Mouse (Mus musculus) spleen, embryonic (tissue): Measurements from ENCODE around the gene Adamts18.

Experiments
- CTCF ChIA-PET: fragments of 350-600 bp; sonication (Branson Sonifier 250); formaldehyde crosslinking; loops from one replicate; lab custom pipeline; 2022; lab: Charles Lee

Adamts18 gene

GRCm38 (mm10) chr8:113755866-113756265, 92.7 kb downstream of the Adamts18 start:
- CTCF ChIA-PET, result no interaction called here

DNA sequence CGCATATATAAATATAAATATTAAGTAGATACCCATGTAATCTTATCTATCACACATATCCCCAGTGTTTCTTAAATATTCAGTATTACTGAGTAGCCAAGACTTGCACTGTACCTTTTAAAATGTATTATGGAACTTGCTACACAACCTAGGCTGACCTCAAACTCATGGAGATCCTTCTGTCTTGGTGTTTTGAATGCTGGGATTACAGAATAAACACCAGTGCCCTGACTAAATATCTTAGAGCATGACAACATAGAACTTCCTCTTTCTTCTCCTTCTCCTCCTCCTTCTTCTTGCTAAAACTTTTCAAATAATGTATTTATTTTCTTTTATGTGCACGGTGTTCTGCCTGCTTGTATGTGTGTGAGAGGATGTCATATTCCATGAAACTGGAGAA, 95.4 kb downstream of the Adamts18 start:
- CTCF ChIA-PET, result no interaction called here

DNA sequence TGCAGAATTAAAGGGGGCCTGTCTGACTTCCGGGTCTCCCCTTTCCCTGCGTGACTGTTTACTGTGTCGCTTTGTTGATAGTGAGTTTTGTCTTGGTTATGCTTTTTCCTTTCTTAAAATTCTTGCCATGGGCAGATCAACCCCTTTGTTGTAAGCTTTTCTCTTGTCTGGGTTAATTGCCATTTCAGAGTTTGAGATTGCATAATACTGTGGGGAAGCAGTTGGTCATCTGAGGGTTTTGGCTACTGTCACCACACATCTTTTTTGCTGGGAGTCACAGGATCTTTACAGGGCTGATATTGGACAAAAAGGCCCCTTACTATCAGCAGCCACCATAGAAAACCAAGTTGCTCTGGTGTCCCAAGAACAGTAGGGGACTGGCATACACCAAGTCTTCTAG, 96.2 kb downstream of the Adamts18 start:
- CTCF ChIA-PET, result no interaction called here

- CTCF ChIA-PET, result no interaction called here
Measured at GRCm38 (mm10) chr8:113735496-113736060, 113.0 kb downstream of the Adamts18 start.

GRCm38 (mm10) chr8:113725331-113725730, 123.2 kb downstream of the Adamts18 start:
- CTCF ChIA-PET, result no interaction called here

GRCm38 (mm10) chr8:113723873-113724538, 124.5 kb downstream of the Adamts18 start:
- CTCF ChIA-PET, result no interaction called here

- CTCF ChIA-PET, result no interaction called here
Measured at GRCm38 (mm10) chr8:113721459-113721858, 127.1 kb downstream of the Adamts18 start.

- CTCF ChIA-PET, result no interaction called here
Measured at GRCm38 (mm10) chr8:113704968-113705367, 143.6 kb downstream of the Adamts18 start.

GRCm38 (mm10) chr8:113691622-113692343, 156.8 kb downstream of the Adamts18 start:
- CTCF ChIA-PET, result no interaction called here

- CTCF ChIA-PET, result no interaction called here
Measured at GRCm38 (mm10) chr8:113688543-113688915, 160.0 kb downstream of the Adamts18 start.

DNA sequence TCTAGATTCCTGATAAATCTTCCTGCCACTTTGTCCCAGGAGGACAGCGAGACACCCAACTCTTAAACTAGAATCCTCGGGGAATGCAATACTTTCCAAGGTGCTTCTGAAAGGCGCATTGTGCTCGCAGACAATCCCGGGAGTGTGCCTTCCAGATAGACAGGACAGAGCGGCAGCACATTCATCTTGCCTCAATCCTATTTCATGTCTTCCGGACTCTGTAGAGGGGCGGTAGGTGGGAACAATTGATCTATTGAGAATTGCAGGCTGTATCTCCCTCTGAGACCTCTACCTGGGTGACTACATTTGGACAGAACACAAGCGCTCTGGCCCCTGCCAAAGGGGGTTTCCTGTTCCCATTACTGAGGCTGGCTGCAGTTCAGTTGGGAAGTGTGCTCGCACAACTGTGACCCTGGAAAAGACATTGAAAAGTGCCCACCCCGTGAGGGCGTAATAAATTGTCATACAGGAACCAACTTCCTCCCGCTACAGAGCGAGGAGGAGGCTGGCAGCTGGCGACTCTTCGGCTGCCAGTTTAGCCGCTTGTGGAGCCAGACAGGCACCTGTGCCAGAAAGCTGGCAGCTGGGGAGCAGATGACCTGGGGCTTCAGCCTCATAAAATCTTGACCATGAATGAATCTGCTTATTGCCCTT, 160.5 kb downstream of the Adamts18 start:
- CTCF ChIA-PET, result no interaction called here

- CTCF ChIA-PET, result no interaction called here
Measured at GRCm38 (mm10) chr8:113679361-113679760, 169.2 kb downstream of the Adamts18 start.

DNA sequence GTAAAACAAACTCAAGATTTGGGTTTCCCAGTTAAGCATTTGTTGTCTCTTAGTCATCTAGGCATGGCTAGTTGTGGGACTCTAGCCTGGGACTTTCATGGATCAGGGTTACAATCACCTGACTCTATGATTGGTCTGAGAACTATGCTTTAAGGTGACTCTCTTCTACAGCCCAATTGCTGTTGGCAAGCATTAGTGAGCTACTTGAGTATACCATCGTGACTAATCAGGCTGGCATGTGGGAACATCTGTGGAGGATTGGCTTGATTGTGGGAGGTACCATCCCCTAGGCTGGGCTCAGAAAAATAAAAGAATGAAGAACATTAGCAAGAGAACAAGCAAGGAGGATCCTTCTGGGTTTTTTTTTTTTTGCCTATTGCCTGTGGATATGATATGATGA, 171.7 kb downstream of the Adamts18 start:
- CTCF ChIA-PET, result no interaction called here

DNA sequence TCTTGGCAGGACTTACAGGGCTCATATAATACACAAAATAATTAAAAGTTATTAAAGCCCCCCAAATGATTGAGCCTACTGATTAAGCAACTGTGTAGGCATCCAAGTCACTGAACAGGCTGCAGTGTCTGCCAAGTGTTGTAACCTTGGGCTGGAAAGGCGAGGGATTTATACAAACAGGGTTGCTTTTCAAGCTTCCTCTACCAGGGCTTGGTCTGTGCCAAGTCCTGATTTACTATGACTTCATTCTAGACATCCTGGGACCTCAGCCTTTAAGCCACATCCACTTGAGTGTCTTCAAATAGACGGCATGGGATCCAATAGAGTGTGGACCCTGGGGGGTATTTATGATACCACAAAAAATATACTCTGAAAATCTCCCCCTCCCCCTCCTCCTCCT, 173.3 kb downstream of the Adamts18 start:
- CTCF ChIA-PET, result no interaction called here

- CTCF ChIA-PET, result interaction anchor here (0.6 kb wide), 1 partner anchor 22 kb away, joined by 6 read pairs; no protein-coding TSS in a partner anchor
Measured at GRCm38 (mm10) chr8:113674611-113675010, 173.9 kb downstream of the Adamts18 start.

GRCm38 (mm10) chr8:113673300-113673699, 175.2 kb downstream of the Adamts18 start:
- CTCF ChIA-PET, result no interaction called here

GRCm38 (mm10) chr8:113672599-113673255, 175.8 kb downstream of the Adamts18 start:
- CTCF ChIA-PET, result no interaction called here

GRCm38 (mm10) chr8:113669924-113670323, 178.6 kb downstream of the Adamts18 start:
- CTCF ChIA-PET, result no interaction called here

- CTCF ChIA-PET, result no interaction called here
Measured at GRCm38 (mm10) chr8:113666714-113667432, 181.7 kb downstream of the Adamts18 start.

DNA sequence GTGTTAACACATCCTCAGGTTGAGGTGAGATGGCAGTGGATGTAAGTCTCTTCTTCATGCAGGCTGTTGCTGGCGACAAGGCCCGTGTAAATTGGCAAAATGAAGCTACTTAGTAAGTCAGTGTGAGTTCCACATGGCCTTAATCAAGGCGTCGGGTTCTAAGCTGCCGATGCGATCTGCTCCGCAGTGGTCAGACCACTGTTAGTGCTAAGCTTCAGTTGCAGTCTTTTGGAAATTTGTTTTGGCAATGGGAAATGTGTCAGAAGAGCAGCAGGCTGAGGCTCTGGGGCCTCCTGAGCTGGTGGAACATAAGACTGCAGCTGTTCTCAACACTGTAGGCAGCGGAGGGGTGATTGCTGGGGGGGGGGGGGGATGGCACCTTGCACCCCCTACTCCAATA, 182.6 kb downstream of the Adamts18 start:
- CTCF ChIA-PET, result no interaction called here

DNA sequence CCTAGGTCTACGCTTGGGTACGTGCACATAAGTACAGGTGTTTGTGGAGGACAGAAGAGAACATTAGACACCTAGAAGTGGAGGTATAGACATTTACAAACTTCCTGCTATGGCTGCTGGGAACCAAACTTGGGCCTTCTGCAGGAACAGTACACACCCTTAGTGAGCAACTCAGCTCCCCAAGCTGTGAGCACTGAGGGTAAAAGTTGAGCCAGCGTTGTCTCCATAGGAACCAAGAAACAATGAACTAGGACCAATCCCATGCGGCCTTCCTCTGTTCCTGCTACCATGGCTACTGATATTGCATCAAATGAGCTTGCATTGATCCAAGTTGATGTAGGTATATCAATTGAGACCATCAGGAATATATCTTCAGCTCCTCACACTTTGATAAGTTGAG, 183.5 kb downstream of the Adamts18 start:
- CTCF ChIA-PET, result no interaction called here
